ENCODE assay signal across 9 mouse cellular contexts in genomic region chr16:40739015-40739414, GRCm38 (mm10).
DNase-seq lines count a peak whose midpoint lies in the region; ATAC-seq and TF ChIP-seq lines count a peak whose summit lies in the region.
"Had no signal": no experiment of that assay in that cellular context is flagged by ENCODE, and none has a peak within 500 bp of the region (broad histone marks: within the 10 kb centered on the region; RNA-seq: fewer than 3 reads in every experiment).

No protein-coding gene starts in this region.

- no peaks in the 10 kb centered on the region for H3K9me3 ChIP-seq in midbrain, embryonic 13.5 days

- no peaks in the 10 kb centered on the region for H3K36me3 ChIP-seq in midbrain, embryonic 13.5 days

- 0 out of 2 replicates have a peak, but pooled peaks have one; percentile 60 for ATAC-seq in midbrain, embryonic 13.5 days
- no peak for ATAC-seq in megakaryocyte-erythroid progenitor cell, adult 5-6 weeks (replicated peaks; ENCODE audit: low FRiP score, low TSS enrichment, poor library complexity, severe bottlenecking)

- H3K27ac ChIP-seq in cerebellum, adult 2 months (ENCODE audit: insufficient read depth, low read length), result no peak overlapping the region
- H3K27ac ChIP-seq in midbrain, embryonic 13.5 days, result no peak overlapping the region

- no peaks in the 10 kb centered on the region for H3K4me1 ChIP-seq in cerebellum, adult 2 months (ENCODE audit: control insufficient read depth, insufficient read depth, low read length)
- H3K4me1 ChIP-seq in midbrain, embryonic 13.5 days (replicated peaks), result peaks cover 8% of the 10 kb centered on the region; the same call in 1 of the 2 replicates

- peak; percentile 46; the same call in 1 of the 2 replicates for TF ChIP-seq CTCF in cerebellum, adult 2 months (IDR thresholded peaks at IDR 0.05; ENCODE audit: borderline replicate concordance, insufficient read depth, low read depth, low read length)

- no peaks in the 10 kb centered on the region for H3K27me3 ChIP-seq in cerebellum, adult 2 months (ENCODE audit: control insufficient read depth, insufficient read depth, low read length)
- no peaks in the 10 kb centered on the region for H3K27me3 ChIP-seq in midbrain, embryonic 13.5 days

- TF ChIP-seq POLR2A in cerebellum, adult 2 months (IDR thresholded peaks at IDR 0.05; ENCODE audit: borderline replicate concordance, insufficient read depth, low read length), result no peak

- WGBS in cerebellum, adult 2 months, result 45% methylated on average over 6 of the region's 6 CpGs
- WGBS in midbrain, embryonic 13.5 days, result 32% methylated on average over 6 of the region's 6 CpGs

- no peak overlapping the region for H3K4me3 ChIP-seq in cerebellum, adult 2 months (replicated peaks; ENCODE audit: insufficient read depth, low read depth, low read length)
- H3K4me3 ChIP-seq in midbrain, embryonic 13.5 days (replicated peaks), result no peak overlapping the region
- H3K4me3 ChIP-seq: myocyte had no signal

- peak; percentile 33 for DNase-seq in thymus, postnatal 4 days
- no peak for DNase-seq in thymus, postnatal 0 days (ENCODE audit: low spot score)
- DNase-seq in cerebellum, adult 2 months, result peak; percentile 50 to 61
- DNase-seq in frontal cortex, postnatal 25 days (ENCODE audit: low spot score in 2 of 2), result peak; percentile 44 to 45
- peak; percentile 66 for DNase-seq in layer of hippocampus, adult 9-11 months
- DNase-seq in urinary bladder, postnatal 14 days (ENCODE audit: low spot score), result peak; percentile 72

- no peak overlapping the region for H3K4me2 ChIP-seq in midbrain, embryonic 13.5 days (replicated peaks)

- no peak overlapping the region for H3K9ac ChIP-seq in midbrain, embryonic 13.5 days (replicated peaks)
